In genomic region chr17:80165741-80166140, GRCm38 (mm10) we compare ENCODE assay signal across 9 mouse cellular contexts. TPM values are rescaled to one million over a fixed set of nuclear protein-coding genes. Genes with fewer than 3 reads are reported as not detected.
DNase-seq lines count a peak whose midpoint lies in the region; ATAC-seq and TF ChIP-seq lines count a peak whose summit lies in the region.
"Had no signal": no experiment of that assay in that cellular context is flagged by ENCODE, and none has a peak within 500 bp of the region (broad histone marks: within the 10 kb centered on the region; RNA-seq: fewer than 3 reads in every experiment).

No protein-coding gene starts in this region.

- H3K4me2 ChIP-seq in intestine, embryonic 15.5 days (replicated peaks), result no peak overlapping the region
- H3K4me2 ChIP-seq in intestine, embryonic 16.5 days (ENCODE audit: low read depth, low read length), result no peak overlapping the region

- ATAC-seq in intestine, embryonic 15.5 days, result no peak
- no peak for ATAC-seq in intestine, embryonic 16.5 days

- H3K9ac ChIP-seq in intestine, embryonic 15.5 days, result no peak overlapping the region
- no peak overlapping the region for H3K9ac ChIP-seq in intestine, embryonic 16.5 days (ENCODE audit: low read depth, low read length)

- H3K27ac ChIP-seq in intestine, embryonic 15.5 days, result 0 out of 2 replicates have a peak overlapping the region, but pooled peaks have one; percentile 13
- no peak overlapping the region for H3K27ac ChIP-seq in intestine, embryonic 16.5 days (ENCODE audit: low read length)
- H3K27ac ChIP-seq in cerebellum, adult 2 months (ENCODE audit: insufficient read depth, low read length), result peak overlapping the region; percentile 70
- peak overlapping the region; percentile 92 for H3K27ac ChIP-seq in left cerebral cortex, adult 2 months

- no peaks in the 10 kb centered on the region for H3K27me3 ChIP-seq in intestine, embryonic 15.5 days (replicated peaks)
- H3K27me3 ChIP-seq in intestine, embryonic 16.5 days (replicated peaks; ENCODE audit: control insufficient read depth, insufficient read depth, low read length), result no peaks in the 10 kb centered on the region
- H3K27me3 ChIP-seq in cerebellum, adult 2 months (ENCODE audit: control insufficient read depth, insufficient read depth, low read length), result no peaks in the 10 kb centered on the region

- TF ChIP-seq POLR2A in cerebellum, adult 2 months (IDR thresholded peaks at IDR 0.05; ENCODE audit: borderline replicate concordance, insufficient read depth, low read length), result no peak

- intact Hi-C loops in left cerebral cortex, adult 2 months (cut with DNase I), result loop anchor here (1.0 kb wide), 1 partner anchor 81 kb away; no protein-coding TSS in a partner anchor

- WGBS in intestine, embryonic 15.5 days, result 52% methylated on average over 6 of the region's 6 CpGs
- 59% methylated on average over 6 of the region's 6 CpGs for WGBS in intestine, embryonic 16.5 days
- 5% methylated on average over 6 of the region's 6 CpGs for WGBS in cerebellum, adult 2 months

- no peak overlapping the region for H3K4me3 ChIP-seq in intestine, embryonic 15.5 days (replicated peaks)
- H3K4me3 ChIP-seq in intestine, embryonic 16.5 days (ENCODE audit: low read length), result no peak overlapping the region
- H3K4me3 ChIP-seq in cerebellum, adult 2 months (replicated peaks; ENCODE audit: insufficient read depth, low read depth, low read length), result no peak overlapping the region
- H3K4me3 ChIP-seq in left cerebral cortex, adult 2 months, result no peak overlapping the region
- H3K4me3 ChIP-seq: erythroblast, embryonic 14.5 days had no signal

- TF ChIP-seq CTCF in cerebellum, adult 2 months (IDR thresholded peaks at IDR 0.05; ENCODE audit: borderline replicate concordance, insufficient read depth, low read depth, low read length), result 0 out of 2 replicates have a peak, but pooled peaks have one; percentile 18
- no peak; the same call in 1 of the 2 replicates for TF ChIP-seq CTCF in left cerebral cortex, adult 2 months (IDR thresholded peaks at IDR 0.05)

- peaks cover 9% of the 10 kb centered on the region; the same call in 1 of the 2 replicates for H3K4me1 ChIP-seq in intestine, embryonic 15.5 days (replicated peaks)
- peaks cover 12% of the 10 kb centered on the region for H3K4me1 ChIP-seq in intestine, embryonic 16.5 days (ENCODE audit: control insufficient read depth, insufficient read depth, low read length)
- H3K4me1 ChIP-seq in cerebellum, adult 2 months (ENCODE audit: control insufficient read depth, insufficient read depth, low read length), result peaks cover 44% of the 10 kb centered on the region

- DNase-seq in cerebellum, adult 2 months, result peak; percentile 80 to 90
- peak; percentile 68 for DNase-seq in heart, adult 8-10 months (ENCODE audit: low spot score)
- DNase-seq in left cerebral cortex, adult 2 months (ENCODE audit: extremely low spot score in 1 of 2, low spot score in 2 of 2), result peak; percentile 54 to 64
- peak; percentile 42 for DNase-seq in right cerebral cortex, postnatal 4 days
- no peak for DNase-seq in urinary bladder, postnatal 10 days (ENCODE audit: low spot score)
- DNase-seq in adrenal gland, postnatal 25 days, result no peak

- H3K36me3 ChIP-seq in intestine, embryonic 15.5 days, result no peaks in the 10 kb centered on the region
- no peaks in the 10 kb centered on the region for H3K36me3 ChIP-seq in intestine, embryonic 16.5 days (ENCODE audit: control insufficient read depth, insufficient read depth, low read length)

- H3K9me3 ChIP-seq in intestine, embryonic 15.5 days, result no peaks in the 10 kb centered on the region
- H3K9me3 ChIP-seq in intestine, embryonic 16.5 days (ENCODE audit: control insufficient read depth, low read length), result no peaks in the 10 kb centered on the region

RNA-seq across cellular contexts. Expression of gene Galm, which starts 38.5 kb away (rescaled TPM):
- polyA plus RNA-seq in intestine, embryonic 15.5 days (2015; fragmentation: Nextera tagmentation; extraction: Ambion mirVana), result 67.2 and 71.1 TPM in 2 replicates
- polyA plus RNA-seq in intestine, embryonic 16.5 days (2015; fragmentation: Nextera tagmentation; extraction: Ambion mirVana), result 101 and 113 TPM in 2 replicates
- 3.4 and 4.3 TPM in 2 replicates for polyA plus RNA-seq in cerebellum, adult 2 months (2012; rRNA removed)
- total RNA-seq in heart, adult 8-10 months (2022), result 10 to 100 TPM; 17.8 to 21.2 (median 19.7) TPM
- 1 to 10 TPM; 1.8 to 2.6 TPM for total RNA-seq in left cerebral cortex, adult 2 months (2021)
- total RNA-seq in adrenal gland, postnatal 25 days (2021), result 18.0 and 18.4 TPM in 2 replicates
- polyA plus RNA-seq: erythroblast, embryonic 14.5 days had no signal

RNA-seq across cellular contexts. Expression of gene Srsf7, which starts 41.4 kb away (rescaled TPM):
- polyA plus RNA-seq in intestine, embryonic 15.5 days (2015; fragmentation: Nextera tagmentation; extraction: Ambion mirVana), result 497 and 569 TPM in 2 replicates
- polyA plus RNA-seq in intestine, embryonic 16.5 days (2015; fragmentation: Nextera tagmentation; extraction: Ambion mirVana), result 415 and 476 TPM in 2 replicates
- polyA plus RNA-seq in cerebellum, adult 2 months (2012; rRNA removed), result 124 and 136 TPM in 2 replicates
- total RNA-seq in heart, adult 8-10 months (2022), result 10 to 100 TPM; 39.2 to 44.4 (median 41.9) TPM
- total RNA-seq in left cerebral cortex, adult 2 months (2021), result 100 to 1,000 TPM; 103 to 115 TPM
- total RNA-seq in adrenal gland, postnatal 25 days (2021), result 119 and 126 TPM in 2 replicates

RNA-seq across cellular contexts. Expression of gene Ttc39d, which starts 41.5 kb away (rescaled TPM):
- polyA plus RNA-seq in intestine, embryonic 15.5 days (2015; fragmentation: Nextera tagmentation; extraction: Ambion mirVana), result 0.11 and 0.16 TPM in 2 replicates
- 0.07 TPM in 1 of 2 replicates, not detected in the other for polyA plus RNA-seq in intestine, embryonic 16.5 days (2015; fragmentation: Nextera tagmentation; extraction: Ambion mirVana)
- polyA plus RNA-seq in cerebellum, adult 2 months (2012; rRNA removed), result 0.05 and 0.13 TPM in 2 replicates
- under 1 TPM in 1 of 4 experiments, not detected in 3; 0.11 TPM for total RNA-seq in heart, adult 8-10 months (2022)
- total RNA-seq in left cerebral cortex, adult 2 months (2021), result under 1 TPM in 1 of 2 experiments, not detected in 1; 0.18 TPM
- 0.24 TPM in 1 of 2 replicates, not detected in the other for total RNA-seq in adrenal gland, postnatal 25 days (2021)
- polyA plus RNA-seq: erythroblast, embryonic 14.5 days had no signal

RNA-seq across cellular contexts. Expression of gene Gemin6, which starts 58.5 kb away (rescaled TPM):
- 44.9 and 49.1 TPM in 2 replicates for polyA plus RNA-seq in intestine, embryonic 15.5 days (2015; fragmentation: Nextera tagmentation; extraction: Ambion mirVana)
- 38.5 and 44.4 TPM in 2 replicates for polyA plus RNA-seq in intestine, embryonic 16.5 days (2015; fragmentation: Nextera tagmentation; extraction: Ambion mirVana)
- 6.0 and 6.1 TPM in 2 replicates for polyA plus RNA-seq in cerebellum, adult 2 months (2012; rRNA removed)
- 1 to 10 TPM; 3.9 to 4.6 (median 4.4) TPM for total RNA-seq in heart, adult 8-10 months (2022)
- total RNA-seq in left cerebral cortex, adult 2 months (2021), result 1 to 10 TPM; 5.3 to 5.9 TPM
- total RNA-seq in adrenal gland, postnatal 25 days (2021), result 10.4 and 11.1 TPM in 2 replicates
- polyA plus RNA-seq: erythroblast, embryonic 14.5 days had no signal

Comparison
In these comparisons a context has a peak if more than half of its experiments do, and no peak if none do; other contexts are left out.
1. DNase-seq: peak in cerebellum, adult 2 months (2 of 2), heart, adult 8-10 months (single experiment), left cerebral cortex, adult 2 months (2 of 2) and right cerebral cortex, postnatal 4 days (single experiment); none in urinary bladder, postnatal 10 days (single experiment) and adrenal gland, postnatal 25 days (single experiment).